Mouse (Mus musculus) stomach, postnatal 0 days (tissue): Measurements from ENCODE around the gene Traf4.

Source experiments
- CTCF ChIP-seq: IDR thresholded peaks from 2 replicates; pipeline ENCODE4 v1.5.1; 2016; ENCODE audit warnings: antibody characterized with exemption, low read depth, mild to moderate bottlenecking, moderate library complexity
- EP300 ChIP-seq: optimal IDR thresholded peaks from 2 replicates; pipeline ENCODE3; 2016; ENCODE audit warnings: antibody characterized with exemption

DNA sequence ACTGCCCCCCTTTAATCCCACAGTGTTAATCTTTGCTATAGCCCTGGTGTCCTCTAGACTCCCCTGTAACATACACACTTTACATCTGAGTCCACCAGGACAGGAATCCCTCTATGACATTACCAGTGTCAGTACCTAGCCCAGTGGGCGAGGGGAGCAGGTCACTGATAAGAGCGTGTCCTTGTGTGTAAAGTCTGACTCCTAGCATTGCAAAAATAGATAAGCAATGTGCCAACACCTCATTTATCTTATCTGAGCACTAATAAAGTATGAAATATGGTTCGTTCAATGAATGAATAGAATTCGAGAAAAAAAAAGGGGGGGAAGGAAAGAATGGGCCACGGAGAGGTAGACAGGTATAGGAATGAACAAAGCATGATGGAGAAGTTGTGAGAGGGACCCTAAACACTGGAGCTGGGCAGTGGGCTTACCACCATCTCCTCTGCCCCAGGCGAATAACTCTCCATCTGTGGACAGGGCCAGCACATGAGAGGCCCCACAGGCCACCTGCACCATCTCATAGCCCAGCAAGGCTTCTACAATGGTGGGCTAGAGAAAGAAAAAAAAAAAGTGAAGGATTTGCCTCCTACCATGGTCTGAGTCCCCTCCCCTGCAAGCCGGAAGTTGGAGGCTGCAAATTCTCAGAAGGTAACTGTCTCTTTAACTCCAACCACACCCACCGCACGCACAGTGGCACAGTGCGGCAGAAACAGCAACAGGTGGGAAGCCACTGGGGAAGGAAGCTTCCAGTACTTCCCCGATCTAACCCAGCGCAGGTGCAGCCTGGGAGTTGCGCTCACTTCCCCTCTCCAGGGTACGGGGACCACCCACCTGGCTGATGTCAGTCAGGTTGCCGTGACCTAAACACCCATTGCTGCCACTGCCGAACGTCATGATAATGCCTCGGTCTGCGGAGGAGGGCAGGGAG is 3.4 kb upstream of the Traf4 start:
- TF ChIP-seq CTCF (no peak), EP300 (no peak)
